Mouse (Mus musculus): Measurements from ENCODE around the gene Akip1. TPM values are rescaled to one million over a fixed set of nuclear protein-coding genes. Genes with fewer than 3 reads are reported as not detected.
A peak's percentile ranks its signal among the peaks of the same experiment; 100 is the strongest.

The Akip1 gene
- total and polyA plus RNA-seq, 2 experiments from 2014 or later = 6.9 to 29.5 TPM

- Histone ChIP-seq H3K9me3 (replicated peaks; ENCODE audit: control insufficient read depth, low read length) (no peaks in the 10 kb centered on the region), H3K4me1 (ENCODE audit: control insufficient read depth, insufficient read depth) (no peaks in the 10 kb centered on the region), H3K27ac (ENCODE audit: low read depth) (no peak overlapping the region), H3K4me3 (ENCODE audit: low read depth, low read length) (no peak overlapping the region), H3K27me3 (ENCODE audit: control insufficient read depth, insufficient read depth, low read length) (no peaks in the 10 kb centered on the region), H3K9ac (replicated peaks; ENCODE audit: low read depth, low read length) (no peak overlapping the region), H3K36me3 (replicated peaks; ENCODE audit: control insufficient read depth, insufficient read depth, low read length) (no peaks in the 10 kb centered on the region), H3K4me2 (ENCODE audit: low read depth, low read length) (no peak overlapping the region)
- no peak for ATAC-seq (ENCODE audit: insufficient read depth, low read depth)
- TF ChIP-seq CTCF (IDR thresholded peaks at IDR 0.05; ENCODE audit: low read depth) = no peak
- no peak for TF ChIP-seq EP300 (IDR thresholded peaks at IDR 0.05; ENCODE audit: low read depth)
- no peak for DNase-seq (ENCODE audit: low spot score)
- WGBS = 94% methylated on average over 1 of the region's 1 CpGs
These were observed 22.6 kb upstream of the Akip1 start for GRCm38 (mm10) chr7:109680879-109681278.

- TF ChIP-seq EP300 (IDR thresholded peaks at IDR 0.05; ENCODE audit: low read depth) (no peak), CTCF (IDR thresholded peaks at IDR 0.05; ENCODE audit: low read depth) (no peak)
- H3K36me3 ChIP-seq (replicated peaks; ENCODE audit: control insufficient read depth, insufficient read depth, low read length) = no peaks in the 10 kb centered on the region
- H3K4me1 ChIP-seq (ENCODE audit: control insufficient read depth, insufficient read depth) = no peaks in the 10 kb centered on the region
- WGBS = 56% methylated on average over 9 of the region's 9 CpGs
- no peaks in the 10 kb centered on the region for H3K9me3 ChIP-seq (replicated peaks; ENCODE audit: control insufficient read depth, low read length)
- ATAC-seq (ENCODE audit: insufficient read depth, low read depth) (no peak), DNase-seq (ENCODE audit: low spot score) (no peak)
- H3K27ac ChIP-seq (ENCODE audit: low read depth) = no peak overlapping the region
- H3K4me3 ChIP-seq (ENCODE audit: low read depth, low read length) = no peak overlapping the region
- no peak overlapping the region for H3K9ac ChIP-seq (replicated peaks; ENCODE audit: low read depth, low read length)
- no peaks in the 10 kb centered on the region for H3K27me3 ChIP-seq (ENCODE audit: control insufficient read depth, insufficient read depth, low read length)
- H3K4me2 ChIP-seq (ENCODE audit: low read depth, low read length) = no peak overlapping the region
These were observed 16.8 kb upstream of the Akip1 start for GRCm38 (mm10) chr7:109686585-109687128.

- 80% methylated on average over 3 of the region's 3 CpGs for WGBS
- no peak overlapping the region for H3K27ac ChIP-seq (ENCODE audit: low read depth)
- ATAC-seq (ENCODE audit: insufficient read depth, low read depth) (no peak), DNase-seq (ENCODE audit: low spot score) (no peak)
- H3K4me1 ChIP-seq (ENCODE audit: control insufficient read depth, insufficient read depth) = no peaks in the 10 kb centered on the region
- TF ChIP-seq EP300 (IDR thresholded peaks at IDR 0.05; ENCODE audit: low read depth) = no peak
- TF ChIP-seq CTCF (IDR thresholded peaks at IDR 0.05; ENCODE audit: low read depth) = peak; percentile 30
- no peaks in the 10 kb centered on the region for H3K9me3 ChIP-seq (replicated peaks; ENCODE audit: control insufficient read depth, low read length)
- no peak overlapping the region for H3K4me2 ChIP-seq (ENCODE audit: low read depth, low read length)
- no peaks in the 10 kb centered on the region for H3K27me3 ChIP-seq (ENCODE audit: control insufficient read depth, insufficient read depth, low read length)
- H3K36me3 ChIP-seq (replicated peaks; ENCODE audit: control insufficient read depth, insufficient read depth, low read length) = no peaks in the 10 kb centered on the region
- no peak overlapping the region for H3K9ac ChIP-seq (replicated peaks; ENCODE audit: low read depth, low read length)
- H3K4me3 ChIP-seq (ENCODE audit: low read depth, low read length) = no peak overlapping the region
These were observed 13.4 kb upstream of the Akip1 start for GRCm38 (mm10) chr7:109690101-109690500.

- no peak overlapping the region for H3K9ac ChIP-seq (replicated peaks; ENCODE audit: low read depth, low read length)
These were observed 12.5 kb upstream of the Akip1 start for GRCm38 (mm10) chr7:109690961-109691360.

GRCm38 (mm10) chr7:109694576-109695338 lies 8.7 kb upstream of the Akip1 start:
- WGBS = 86% methylated on average over 13 of the region's 13 CpGs
- Histone ChIP-seq H3K27me3 (ENCODE audit: control insufficient read depth, insufficient read depth, low read length) (no peaks in the 10 kb centered on the region), H3K4me1 (ENCODE audit: control insufficient read depth, insufficient read depth) (no peaks in the 10 kb centered on the region), H3K9me3 (replicated peaks; ENCODE audit: control insufficient read depth, low read length) (no peaks in the 10 kb centered on the region), H3K36me3 (replicated peaks; ENCODE audit: control insufficient read depth, insufficient read depth, low read length) (no peaks in the 10 kb centered on the region), H3K27ac (ENCODE audit: low read depth) (no peak overlapping the region), H3K4me2 (ENCODE audit: low read depth, low read length) (no peak overlapping the region), H3K9ac (replicated peaks; ENCODE audit: low read depth, low read length) (no peak overlapping the region), H3K4me3 (ENCODE audit: low read depth, low read length) (no peak overlapping the region)
- TF ChIP-seq EP300 (IDR thresholded peaks at IDR 0.05; ENCODE audit: low read depth) (no peak), CTCF (IDR thresholded peaks at IDR 0.05; ENCODE audit: low read depth) (no peak)
- DNase-seq (ENCODE audit: low spot score) = no peak
- ATAC-seq (ENCODE audit: insufficient read depth, low read depth) = no peak

More at GRCm38 (mm10) chr7:109690961-109691360, 12.5 kb upstream of the Akip1 start:
- ATAC-seq (ENCODE audit: insufficient read depth, low read depth) (no peak), DNase-seq (ENCODE audit: low spot score) (no peak)
- Histone ChIP-seq H3K36me3 (replicated peaks; ENCODE audit: control insufficient read depth, insufficient read depth, low read length) (no peaks in the 10 kb centered on the region), H3K4me2 (ENCODE audit: low read depth, low read length) (no peak overlapping the region), H3K9me3 (replicated peaks; ENCODE audit: control insufficient read depth, low read length) (no peaks in the 10 kb centered on the region), H3K4me1 (ENCODE audit: control insufficient read depth, insufficient read depth) (no peaks in the 10 kb centered on the region), H3K27ac (ENCODE audit: low read depth) (no peak overlapping the region), H3K27me3 (ENCODE audit: control insufficient read depth, insufficient read depth, low read length) (no peaks in the 10 kb centered on the region), H3K4me3 (ENCODE audit: low read depth, low read length) (no peak overlapping the region)
- 57% methylated on average over 5 of the region's 5 CpGs for WGBS
- TF ChIP-seq CTCF (IDR thresholded peaks at IDR 0.05; ENCODE audit: low read depth) = no peak
- no peak for TF ChIP-seq EP300 (IDR thresholded peaks at IDR 0.05; ENCODE audit: low read depth)

All from heart, postnatal 0 days (tissue).